Mouse (Mus musculus) forebrain, embryonic 15.5 days (tissue): ENCODE results near the gene Hinfp. TPM values are rescaled to one million over a fixed set of nuclear protein-coding genes. Genes with fewer than 3 reads are reported as not detected.

Experiments used
- ATAC-seq: fragments of 200-750 bp; cut with Nextera tagmentation; replicated peaks from 2 replicates; pipeline ENCODE4 v1.8.0; 2017; ENCODE audit warnings: mild to moderate bottlenecking, moderate TSS enrichment, moderate library complexity
- H3K27ac ChIP-seq: fragments of 300-500 bp; sonication (generic); replicated peaks from 2 replicates; pipeline ENCODE4 v1.5.1; 2015; ENCODE audit warnings: mild to moderate bottlenecking, inconsistent platforms
- H3K27me3 ChIP-seq: fragments of 300-500 bp; sonication (generic); 2 replicates; pipeline ENCODE4 v1.6.1; 2015; ENCODE audit warnings: inconsistent platforms
- H3K36me3 ChIP-seq: fragments of 300-500 bp; sonication (generic); 2 replicates; pipeline ENCODE4 v1.6.1; 2015; ENCODE audit warnings: mild to moderate bottlenecking, inconsistent platforms
- H3K4me1 ChIP-seq: fragments of 300-500 bp; sonication (generic); 2 replicates; pipeline ENCODE4 v1.6.1; 2015; ENCODE audit warnings: inconsistent platforms
- H3K4me2 ChIP-seq: fragments of 300-500 bp; sonication (generic); replicated peaks from 2 replicates; pipeline ENCODE4 v1.6.1; 2015; ENCODE audit warnings: mild to moderate bottlenecking, inconsistent platforms
- H3K4me3 ChIP-seq: fragments of 300-500 bp; sonication (generic); 2 replicates; pipeline ENCODE4 v1.5.1; 2015; ENCODE audit warnings: mild to moderate bottlenecking, inconsistent platforms
- H3K9ac ChIP-seq: fragments of 300-500 bp; sonication (generic); replicated peaks from 2 replicates; pipeline ENCODE4 v1.6.1; 2015; ENCODE audit warnings: mild to moderate bottlenecking, inconsistent platforms
- H3K9me3 ChIP-seq: fragments of 300-500 bp; sonication (generic); 2 replicates; pipeline ENCODE4 v1.6.1; 2016; ENCODE audit warnings: inconsistent platforms
- WGBS: fragments of 180-500 bp; shearing (Covaris S2); methylation state at CpG from one replicate; pipeline ENCODE4 v1.1.7; 2015; ENCODE audit warnings: mixed read lengths; 5-methylcytosine and 5-hydroxymethylcytosine counted together
- polyA plus RNA-seq: library from polyadenylated mRNA; unstranded; fragments of >200 nt; fragmentation: Nextera tagmentation; extraction: Ambion mirVana; gene quantifications from 2 replicates; pipeline ENCODE4 v1.2.1, GENCODE M21; 2015

Hinfp gene
- polyA plus RNA-seq, 1 experiment from 2014 or later = 35.4 TPM

- peaks cover 19% of the 10 kb centered on the region for H3K4me1 ChIP-seq
- WGBS = 50% methylated on average over 8 of the region's 8 CpGs
- no peak overlapping the region for H3K9ac ChIP-seq
- H3K4me2 ChIP-seq = peak overlapping the region; percentile 76; the same call in 1 of the 2 replicates
- H3K4me3 ChIP-seq = no peak overlapping the region
- H3K27me3 ChIP-seq = no peaks in the 10 kb centered on the region
- H3K36me3 ChIP-seq = no peaks in the 10 kb centered on the region
- H3K27ac ChIP-seq = peak overlapping the region; percentile 27
- ATAC-seq = no peak
- no peaks in the 10 kb centered on the region for H3K9me3 ChIP-seq
These were observed 38.8 kb downstream of the Hinfp start for GRCm38 (mm10) chr9:44266478-44267226.

GRCm38 (mm10) chr9:44261388-44261787 is 44.1 kb downstream of the Hinfp start:
- H3K4me1 ChIP-seq = no peaks in the 10 kb centered on the region; the same call in 1 of the 2 replicates
- H3K4me3 ChIP-seq = no peak overlapping the region
- H3K27ac ChIP-seq = no peak overlapping the region
- no peak overlapping the region for H3K9ac ChIP-seq
- no peaks in the 10 kb centered on the region for H3K9me3 ChIP-seq
- ATAC-seq = no peak
- H3K36me3 ChIP-seq = no peaks in the 10 kb centered on the region
- no peaks in the 10 kb centered on the region for H3K27me3 ChIP-seq
- H3K4me2 ChIP-seq = no peak overlapping the region
- whole genome bisulfite sequencing = 87% methylated on average over 14 of the region's 14 CpGs

GRCm38 (mm10) chr9:44259014-44259413 is 46.5 kb downstream of the Hinfp start:
- Histone ChIP-seq H3K27me3 (no peaks in the 10 kb centered on the region), H3K4me3 (no peak overlapping the region), H3K9me3 (no peaks in the 10 kb centered on the region), H3K4me1 (peaks cover 15% of the 10 kb centered on the region), H3K4me2 (no peak overlapping the region), H3K27ac (no peak overlapping the region), H3K36me3 (no peaks in the 10 kb centered on the region), H3K9ac (no peak overlapping the region)
- no peak for ATAC-seq
- WGBS = 78% methylated on average over 10 of the region's 10 CpGs

- Histone ChIP-seq H3K27ac (peak overlapping the region; percentile 77), H3K27me3 (no peaks in the 10 kb centered on the region), H3K4me3 (no peak overlapping the region), H3K9me3 (no peaks in the 10 kb centered on the region), H3K9ac (no peak overlapping the region), H3K36me3 (no peaks in the 10 kb centered on the region), H3K4me2 (no peak overlapping the region), H3K4me1 (peaks cover 25% of the 10 kb centered on the region)
- WGBS = 74% methylated on average over 8 of the region's 8 CpGs
- ATAC-seq = no peak; the same call in 1 of the 2 replicates
These were observed 49.3 kb downstream of the Hinfp start for GRCm38 (mm10) chr9:44256213-44256612.

- Histone ChIP-seq H3K9ac (no peak overlapping the region), H3K27ac (peak overlapping the region; percentile 77), H3K4me2 (no peak overlapping the region), H3K4me3 (no peak overlapping the region), H3K4me1 (peaks cover 31% of the 10 kb centered on the region), H3K9me3 (no peaks in the 10 kb centered on the region), H3K27me3 (no peaks in the 10 kb centered on the region), H3K36me3 (no peaks in the 10 kb centered on the region)
- ATAC-seq = peak; percentile 49
- 26% methylated on average over 6 of the region's 6 CpGs for WGBS
These were observed 50.3 kb downstream of the Hinfp start for GRCm38 (mm10) chr9:44255136-44255521.

DNA sequence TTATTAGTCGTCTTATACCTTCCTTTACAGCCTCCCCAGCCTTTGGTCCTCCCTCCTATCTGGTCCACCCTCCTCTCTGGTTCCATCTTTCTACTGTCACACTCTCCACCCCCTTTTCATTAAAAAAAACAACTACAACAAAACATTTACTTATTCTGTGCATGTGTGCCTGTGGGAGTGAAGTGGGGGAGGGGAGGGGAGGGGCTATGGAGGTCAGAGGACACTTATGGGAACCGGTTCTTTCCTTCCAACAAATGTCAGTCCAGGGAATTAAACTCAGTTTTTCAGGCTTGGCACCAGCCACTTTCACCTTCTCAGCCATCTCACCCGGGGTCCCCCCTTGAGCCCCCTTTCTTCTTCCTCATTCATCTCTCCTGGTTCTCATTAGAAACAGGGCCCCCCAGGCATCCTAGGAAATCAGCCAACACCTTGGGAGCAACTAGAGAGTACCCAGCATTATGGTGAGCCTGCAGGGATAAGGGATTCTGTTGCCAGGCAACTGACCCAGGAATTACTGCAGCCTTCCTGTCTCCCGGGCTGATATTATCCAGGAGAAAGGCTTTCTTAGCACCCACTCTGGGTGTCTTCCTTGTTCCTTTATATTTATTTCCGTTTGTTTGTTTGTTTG is 50.8 kb downstream of the Hinfp start:
- peaks cover 36% of the 10 kb centered on the region for H3K4me1 ChIP-seq
- no peak overlapping the region for H3K4me3 ChIP-seq
- peak; percentile 80 for ATAC-seq
- no peaks in the 10 kb centered on the region for H3K27me3 ChIP-seq
- no peaks in the 10 kb centered on the region for H3K36me3 ChIP-seq
- no peak overlapping the region for H3K4me2 ChIP-seq
- no peaks in the 10 kb centered on the region for H3K9me3 ChIP-seq
- 4% methylated on average over 5 of the region's 5 CpGs for WGBS
- no peak overlapping the region for H3K9ac ChIP-seq
- peak overlapping the region; percentile 77 for H3K27ac ChIP-seq

GRCm38 (mm10) chr9:44253441-44253840 is 52.0 kb downstream of the Hinfp start:
- no peak for ATAC-seq
- no peaks in the 10 kb centered on the region for H3K27me3 ChIP-seq
- no peak overlapping the region for H3K4me3 ChIP-seq
- no peak overlapping the region for H3K4me2 ChIP-seq
- 70% methylated on average over 6 of the region's 6 CpGs for WGBS
- H3K4me1 ChIP-seq = peaks cover 37% of the 10 kb centered on the region
- H3K9me3 ChIP-seq = no peaks in the 10 kb centered on the region
- no peaks in the 10 kb centered on the region for H3K36me3 ChIP-seq
- H3K9ac ChIP-seq = no peak overlapping the region
- H3K27ac ChIP-seq = peak overlapping the region; percentile 77

GRCm38 (mm10) chr9:44251314-44251713 is 54.2 kb downstream of the Hinfp start, which contains the start of gene Pdzd3:
Pdzd3 (minus strand) TSS chr9:44251471.
- Histone ChIP-seq H3K9me3 (no peaks in the 10 kb centered on the region), H3K27me3 (no peaks in the 10 kb centered on the region), H3K27ac (0 out of 2 replicates have a peak within 1 kb of the TSS, but pooled peaks have one; percentile 31), H3K4me1 (peaks cover 37% of the 10 kb centered on the region), H3K36me3 (no peaks in the 10 kb centered on the region), H3K4me3 (no peak within 1 kb of the TSS), H3K9ac (no peak within 1 kb of the TSS), H3K4me2 (no peak within 1 kb of the TSS)
- 89% methylated on average over 10 of the region's 10 CpGs for WGBS
- no peak for ATAC-seq

GRCm38 (mm10) chr9:44250445-44250844 is 55.0 kb downstream of the Hinfp start:
- ATAC-seq = no peak
- Histone ChIP-seq H3K9me3 (no peaks in the 10 kb centered on the region), H3K27me3 (no peaks in the 10 kb centered on the region), H3K36me3 (no peaks in the 10 kb centered on the region), H3K4me3 (no peak overlapping the region), H3K4me2 (no peak overlapping the region), H3K9ac (no peak overlapping the region), H3K27ac (0 out of 2 replicates have a peak overlapping the region, but pooled peaks have one; percentile 31), H3K4me1 (peaks cover 36% of the 10 kb centered on the region)
- WGBS = 32% methylated on average over 4 of the region's 4 CpGs

DNA sequence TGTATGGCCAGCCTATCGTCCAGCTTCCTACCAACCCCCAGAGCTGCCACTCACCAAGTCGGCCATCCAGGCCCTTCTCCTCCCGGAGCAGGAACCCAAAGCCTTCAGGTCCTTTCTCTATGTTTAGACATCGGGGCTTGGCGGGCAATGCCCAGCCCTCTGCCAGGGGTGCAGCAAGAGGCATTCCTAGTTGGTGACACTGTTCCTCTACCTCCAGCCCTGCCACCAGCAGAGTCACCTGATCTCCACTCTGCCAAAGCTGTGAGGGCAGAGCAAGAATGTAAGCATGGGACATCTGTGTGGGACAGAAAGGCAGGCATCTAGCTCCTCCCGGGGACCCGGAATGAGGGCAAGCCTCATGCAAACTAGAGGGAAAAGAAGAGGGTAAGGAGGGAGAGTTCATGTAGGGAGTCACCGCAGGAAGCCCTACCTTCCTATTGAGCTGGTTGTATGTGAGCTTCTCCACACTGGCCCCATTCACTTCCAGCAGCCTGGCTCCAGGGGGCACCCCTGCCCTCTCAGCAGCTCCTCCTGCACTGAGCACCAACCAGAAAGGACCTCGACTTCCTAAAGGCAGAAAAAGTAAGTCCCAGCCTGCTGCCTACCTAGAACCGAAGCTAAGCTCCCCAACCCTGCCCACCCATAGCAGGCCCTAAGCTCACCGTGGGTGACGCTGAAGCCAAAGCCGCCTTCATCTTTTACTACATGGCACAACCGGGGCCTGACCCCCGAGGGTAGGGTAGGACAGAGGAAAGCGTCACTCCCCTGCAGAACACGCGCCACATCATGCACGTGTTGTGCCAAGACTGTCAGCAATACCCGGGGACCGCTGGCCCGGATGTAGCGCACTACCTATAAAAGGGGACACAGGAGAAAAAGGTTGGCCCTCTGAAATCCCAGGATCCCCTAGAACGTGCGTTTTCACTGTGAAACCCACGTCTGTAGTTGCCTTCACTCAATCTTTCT is 56.0 kb downstream of the Hinfp start:
- Histone ChIP-seq H3K9me3 (no peaks in the 10 kb centered on the region), H3K27me3 (no peaks in the 10 kb centered on the region), H3K9ac (no peak overlapping the region), H3K4me3 (no peak overlapping the region), H3K4me1 (peaks cover 27% of the 10 kb centered on the region), H3K27ac (no peak overlapping the region), H3K36me3 (no peaks in the 10 kb centered on the region), H3K4me2 (no peak overlapping the region)
- 46% methylated on average over 26 of the region's 26 CpGs for WGBS
- peak; percentile 64; the same call in 1 of the 2 replicates for ATAC-seq

DNA sequence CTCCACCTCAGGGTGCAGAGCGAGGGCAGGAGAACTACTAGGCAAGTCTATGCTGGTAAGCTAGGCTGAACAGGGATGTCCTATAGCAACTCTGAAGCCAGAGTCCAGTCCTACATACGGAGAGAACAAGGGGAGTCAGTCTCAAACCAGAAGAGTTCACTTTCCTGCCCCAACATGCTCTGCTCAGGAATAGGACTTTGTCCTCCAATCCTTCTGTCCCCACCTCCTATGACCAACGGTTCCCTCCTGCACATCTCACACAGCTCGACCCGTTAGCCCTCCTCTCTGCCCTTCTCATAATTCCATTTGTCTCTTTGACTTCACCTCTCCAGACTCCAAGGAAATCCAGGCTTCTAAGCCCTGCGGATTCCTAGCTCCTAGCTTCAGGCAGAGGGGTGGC is 57.6 kb downstream of the Hinfp start:
- H3K27ac ChIP-seq = no peak overlapping the region
- ATAC-seq = no peak
- H3K4me2 ChIP-seq = no peak overlapping the region
- H3K9ac ChIP-seq = no peak overlapping the region
- no peak overlapping the region for H3K4me3 ChIP-seq
- no peaks in the 10 kb centered on the region for H3K27me3 ChIP-seq
- peaks cover 13% of the 10 kb centered on the region; the same call in 1 of the 2 replicates for H3K4me1 ChIP-seq
- H3K36me3 ChIP-seq = no peaks in the 10 kb centered on the region
- no peaks in the 10 kb centered on the region for H3K9me3 ChIP-seq
- WGBS = 83% methylated on average over 6 of the region's 6 CpGs

- no peaks in the 10 kb centered on the region for H3K9me3 ChIP-seq
- H3K27ac ChIP-seq = no peak overlapping the region
- no peak overlapping the region for H3K4me2 ChIP-seq
- H3K9ac ChIP-seq = no peak overlapping the region
- H3K27me3 ChIP-seq = no peaks in the 10 kb centered on the region
- 61% methylated on average over 2 of the region's 2 CpGs for WGBS
- no peaks in the 10 kb centered on the region for H3K36me3 ChIP-seq
- H3K4me1 ChIP-seq = no peaks in the 10 kb centered on the region
- no peak overlapping the region for H3K4me3 ChIP-seq
- no peak for ATAC-seq
These were observed 61.9 kb downstream of the Hinfp start for GRCm38 (mm10) chr9:44243621-44244020.
